Mouse (Mus musculus) erythroblast, embryonic 14.5 days (primary cell): ENCODE data around the gene Rhbdl1.

Experiments
- GATA1 ChIP-seq: IDR thresholded peaks from 2 replicates; pipeline ENCODE4 v1.6.1; 2012; ENCODE audit warnings: low read length, inconsistent platforms, mixed read lengths
- TAL1 ChIP-seq: IDR thresholded peaks from 3 replicates; pipeline ENCODE4 v1.6.1; 2012; ENCODE audit warnings: low read length, inconsistent platforms, mixed read lengths

DNA sequence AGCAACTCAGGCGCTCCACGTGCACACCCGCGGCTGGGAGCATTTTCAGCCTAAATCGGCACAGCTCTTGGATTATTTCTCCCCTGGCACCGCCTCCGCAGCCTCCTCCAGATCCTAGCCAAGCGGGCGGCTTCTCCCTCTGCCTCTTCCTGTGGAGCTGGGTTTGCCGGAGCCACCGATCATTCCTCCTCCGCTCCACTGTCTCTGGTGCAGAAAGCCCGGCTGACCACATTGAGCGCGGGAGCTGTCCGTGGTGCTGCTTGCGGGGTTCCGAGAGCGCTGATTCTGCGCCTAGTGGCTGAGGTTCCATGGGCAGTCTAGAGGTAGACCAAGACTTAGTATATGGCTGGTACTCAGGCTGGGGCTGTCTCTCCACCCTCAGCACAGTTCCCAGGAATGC lies 23.6 kb downstream of the Rhbdl1 start:
- TF ChIP-seq TAL1 (no peak), GATA1 (no peak)
